Mouse (Mus musculus) cerebellum, adult 2 months (tissue): ENCODE measurements around the gene Tubgcp4. TPM values are rescaled to one million over a fixed set of nuclear protein-coding genes. Genes with fewer than 3 reads are reported as not detected.

Experiments used
- DNase-seq, 2 experiments: peaks; one replicate each; pipeline ENCODE4 v3.0.0; 2021
- H3K27ac ChIP-seq: fragments of 200-500 bp; 2 replicates; pipeline ENCODE4 v1.5.1; 2012; ENCODE audit warnings: low read length, control low read depth, inconsistent platforms; ENCODE audit not compliant: insufficient read depth
- H3K27me3 ChIP-seq: fragments of 200-500 bp; 2 replicates; pipeline ENCODE4 v1.6.1; 2012; ENCODE audit warnings: inconsistent platforms, mild to moderate bottlenecking, low read length, moderate library complexity; ENCODE audit not compliant: control insufficient read depth, insufficient read depth
- H3K4me1 ChIP-seq: fragments of 200-500 bp; 2 replicates; pipeline ENCODE4 v1.6.1; 2011; ENCODE audit warnings: low read length; ENCODE audit not compliant: control insufficient read depth, insufficient read depth
- H3K4me3 ChIP-seq: fragments of 200-500 bp; replicated peaks from 2 replicates; pipeline ENCODE3; 2011; ENCODE audit warnings: mild to moderate bottlenecking, low read depth, low read length, control low read depth; ENCODE audit not compliant: insufficient read depth
- CTCF ChIP-seq: fragments of 200-500 bp; IDR thresholded peaks from 2 replicates; pipeline ENCODE4 v1.5.1; 2011; ENCODE audit warnings: low read depth, mild to moderate bottlenecking, control low read depth, low read length, moderate library complexity, borderline replicate concordance; ENCODE audit not compliant: insufficient read depth
- POLR2A ChIP-seq: fragments of 200-500 bp; IDR thresholded peaks from 2 replicates; pipeline ENCODE4 v1.6.1; 2011; ENCODE audit warnings: low read length, control low read depth, borderline replicate concordance; ENCODE audit not compliant: insufficient read depth
- WGBS: fragments of 180-500 bp; shearing (Covaris S2); methylation state at CpG from one replicate; pipeline ENCODE4 v1.1.7; 2018; 5-methylcytosine and 5-hydroxymethylcytosine counted together
- polyA plus RNA-seq: library from polyadenylated mRNA; depleted of rRNA; stranded (reverse); fragments of >200 nt; gene quantifications from 2 replicates; pipeline ENCODE4 v1.2.3, GENCODE M21; 2012

Gene Tubgcp4
- polyA plus RNA-seq, 1 experiment, result 40.2 TPM

- Histone ChIP-seq H3K4me3 (peak within 1 kb of the TSS; percentile 89), H3K27me3 (no peaks in the 10 kb centered on the region), H3K4me1 (no peaks in the 10 kb centered on the region; the same call in 1 of the 2 replicates), H3K27ac (peak within 1 kb of the TSS; percentile 99)
- under 1% methylated on average over 87 of the region's 87 CpGs for WGBS
- peak; percentile 94 to 96 for DNase-seq
- TF ChIP-seq POLR2A (peak; percentile 95), CTCF (no peak)
Measured at GRCm38 (mm10) chr2:121140018-121140882, 30.2 kb upstream of the Tubgcp4 start, which contains the start of the genes Adal and Lcmt2. Adal (plus strand) TSS chr2:121140428. Lcmt2 (minus strand) TSS chr2:121140653.

- Histone ChIP-seq H3K27me3 (no peaks in the 10 kb centered on the region), H3K4me3 (peak overlapping the region; percentile 89), H3K27ac (no peak overlapping the region; the same call in 1 of the 2 replicates), H3K4me1 (no peaks in the 10 kb centered on the region; the same call in 1 of the 2 replicates)
- DNase-seq, result peak in 1 of 2 experiments; percentile 15
- WGBS, result 43% methylated on average over 16 of the region's 16 CpGs
- TF ChIP-seq POLR2A (no peak), CTCF (no peak)
Measured at GRCm38 (mm10) chr2:121141216-121142035, 29.0 kb upstream of the Tubgcp4 start.

GRCm38 (mm10) chr2:121142415-121142814 lies 28.0 kb upstream of the Tubgcp4 start:
- no peak for DNase-seq
- no peak overlapping the region for H3K27ac ChIP-seq
- TF ChIP-seq CTCF, result no peak
- no peak for TF ChIP-seq POLR2A
- no peaks in the 10 kb centered on the region for H3K27me3 ChIP-seq
- H3K4me1 ChIP-seq, result no peaks in the 10 kb centered on the region; the same call in 1 of the 2 replicates
- 28% methylated on average over 2 of the region's 2 CpGs for WGBS
- H3K4me3 ChIP-seq, result no peak overlapping the region

GRCm38 (mm10) chr2:121149679-121150078 lies 20.8 kb upstream of the Tubgcp4 start:
- Histone ChIP-seq H3K4me3 (no peak overlapping the region), H3K27me3 (no peaks in the 10 kb centered on the region), H3K4me1 (no peaks in the 10 kb centered on the region), H3K27ac (no peak overlapping the region)
- no peak for DNase-seq
- WGBS, result 87% methylated on average over 5 of the region's 5 CpGs
- TF ChIP-seq POLR2A (no peak), CTCF (no peak)

GRCm38 (mm10) chr2:121153100-121153499 lies 17.4 kb upstream of the Tubgcp4 start:
- Histone ChIP-seq H3K4me1 (no peaks in the 10 kb centered on the region), H3K27ac (no peak overlapping the region), H3K27me3 (no peaks in the 10 kb centered on the region), H3K4me3 (no peak overlapping the region)
- 83% methylated on average over 3 of the region's 3 CpGs for WGBS
- DNase-seq, result no peak
- TF ChIP-seq CTCF (no peak), POLR2A (no peak)

GRCm38 (mm10) chr2:121169173-121169572 lies 1.3 kb upstream of the Tubgcp4 start:
- DNase-seq, result no peak
- Histone ChIP-seq H3K4me3 (peak overlapping the region; percentile 46), H3K27ac (no peak overlapping the region), H3K27me3 (no peaks in the 10 kb centered on the region), H3K4me1 (peaks cover 12% of the 10 kb centered on the region)
- WGBS, result 44% methylated on average over 4 of the region's 4 CpGs
- TF ChIP-seq CTCF, result no peak
- no peak for TF ChIP-seq POLR2A

GRCm38 (mm10) chr2:121169902-121170301 lies 552 bp upstream of the Tubgcp4 start:
- peak; percentile 35 to 43 for DNase-seq
- no peaks in the 10 kb centered on the region for H3K27me3 ChIP-seq
- 1% methylated on average over 9 of the region's 9 CpGs for WGBS
- peaks cover 12% of the 10 kb centered on the region for H3K4me1 ChIP-seq
- no peak overlapping the region for H3K27ac ChIP-seq
- H3K4me3 ChIP-seq, result peak overlapping the region; percentile 67
- TF ChIP-seq POLR2A (no peak), CTCF (no peak)
